Mouse (Mus musculus) hindbrain, embryonic 16.5 days (tissue): Measurements from ENCODE around the gene Krt14. TPM values are rescaled to one million over a fixed set of nuclear protein-coding genes. Genes with fewer than 3 reads are reported as not detected.
A peak's percentile ranks its signal among the peaks of the same experiment; 100 is the strongest.

Source experiments
- ATAC-seq: fragments of 200-750 bp; cut with Nextera tagmentation; 2 replicates; pipeline ENCODE4 v1.8.0; 2017; ENCODE audit warnings: moderate TSS enrichment, moderate library complexity
- H3K27ac ChIP-seq: fragments of 300-500 bp; sonication (generic); 2 replicates; pipeline ENCODE4 v1.5.1; 2014; ENCODE audit warnings: low read depth, mild to moderate bottlenecking, control low read depth, low read length, moderate library complexity
- H3K27me3 ChIP-seq: fragments of 300-500 bp; sonication (generic); replicated peaks from 2 replicates; pipeline ENCODE4 v1.6.1; 2014; ENCODE audit warnings: low read length; ENCODE audit not compliant: control insufficient read depth, insufficient read depth
- H3K36me3 ChIP-seq: fragments of 300-500 bp; sonication (generic); 2 replicates; pipeline ENCODE4 v1.6.1; 2014; ENCODE audit warnings: mild to moderate bottlenecking, low read length, moderate library complexity, mixed read lengths; ENCODE audit not compliant: control insufficient read depth, insufficient read depth
- H3K4me1 ChIP-seq: fragments of 300-500 bp; sonication (generic); 2 replicates; pipeline ENCODE4 v1.6.1; 2014; ENCODE audit warnings: low read depth, low read length; ENCODE audit not compliant: control insufficient read depth, insufficient read depth
- H3K4me2 ChIP-seq: fragments of 300-500 bp; sonication (generic); 2 replicates; pipeline ENCODE4 v1.6.1; 2014; ENCODE audit warnings: mild to moderate bottlenecking, low read length, control low read depth, moderate library complexity
- H3K4me3 ChIP-seq: fragments of 300-500 bp; sonication (generic); 2 replicates; pipeline ENCODE4 v1.5.1; 2014; ENCODE audit warnings: mild to moderate bottlenecking, low read length, control low read depth, moderate library complexity
- H3K9ac ChIP-seq: fragments of 300-500 bp; sonication (generic); 2 replicates; pipeline ENCODE4 v1.6.1; 2014; ENCODE audit warnings: low read depth, mild to moderate bottlenecking, control low read depth, low read length, moderate library complexity
- H3K9me3 ChIP-seq: fragments of 300-500 bp; sonication (generic); 2 replicates; pipeline ENCODE4 v1.6.1; 2014; ENCODE audit warnings: mild to moderate bottlenecking, low read length, moderate library complexity; ENCODE audit not compliant: control insufficient read depth
- WGBS: fragments of 180-500 bp; shearing (Covaris S2); extraction: QIAGEN DNeasy Blood & Tissue Kit; methylation state at CpG from one replicate; pipeline ENCODE4 v1.1.7; 2014; 5-methylcytosine and 5-hydroxymethylcytosine counted together
- polyA plus RNA-seq: library from polyadenylated mRNA; unstranded; fragments of >200 nt; fragmentation: Nextera tagmentation; extraction: Ambion mirVana; gene quantifications from 2 replicates; pipeline ENCODE4 v1.2.1, GENCODE M21; 2015

The Krt14 gene
- polyA plus RNA-seq, 1 experiment from 2014 or later: 0.55 TPM

DNA sequence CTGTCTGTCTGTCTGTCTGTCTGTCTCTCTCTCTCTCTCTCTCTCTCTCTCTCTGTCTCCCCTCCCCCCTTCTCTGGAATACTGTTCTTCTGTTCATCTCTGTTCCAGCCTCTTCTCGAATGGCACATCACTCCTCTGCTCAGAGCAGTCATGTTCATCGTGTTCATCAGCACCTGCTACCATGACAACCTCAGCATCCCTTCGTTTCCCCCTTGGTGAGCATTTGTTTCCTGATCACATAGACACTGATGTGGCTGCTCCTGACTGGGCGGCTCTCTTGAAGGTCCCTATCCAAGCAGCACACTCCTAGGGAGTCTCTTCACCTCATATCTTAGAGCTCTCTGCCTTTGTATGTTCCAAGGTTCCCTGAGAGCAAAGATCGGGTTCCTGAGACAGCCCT is 29.0 kb downstream of the Krt14 start:
- H3K27me3 ChIP-seq: no peaks in the 10 kb centered on the region
- H3K27ac ChIP-seq: no peak overlapping the region
- no peaks in the 10 kb centered on the region for H3K4me1 ChIP-seq
- no peak overlapping the region for H3K9ac ChIP-seq
- ATAC-seq: no peak
- no peaks in the 10 kb centered on the region for H3K36me3 ChIP-seq
- H3K4me3 ChIP-seq: no peak overlapping the region
- H3K9me3 ChIP-seq: no peaks in the 10 kb centered on the region
- no peak overlapping the region for H3K4me2 ChIP-seq
- 61% methylated on average over 5 of the region's 5 CpGs for WGBS

- WGBS: 73% methylated on average over 9 of the region's 9 CpGs
- H3K36me3 ChIP-seq: no peaks in the 10 kb centered on the region
- no peaks in the 10 kb centered on the region for H3K27me3 ChIP-seq
- H3K9me3 ChIP-seq: no peaks in the 10 kb centered on the region
- no peak overlapping the region for H3K27ac ChIP-seq
- no peak for ATAC-seq
- H3K4me3 ChIP-seq: no peak overlapping the region
- H3K4me2 ChIP-seq: no peak overlapping the region
- no peak overlapping the region for H3K9ac ChIP-seq
- no peaks in the 10 kb centered on the region for H3K4me1 ChIP-seq
Observed at GRCm38 (mm10) chr11:100176791-100177190, 30.6 kb downstream of the Krt14 start.

GRCm38 (mm10) chr11:100168765-100169762 is 38.3 kb downstream of the Krt14 start:
- Histone ChIP-seq H3K9me3 (no peaks in the 10 kb centered on the region), H3K4me2 (no peak overlapping the region), H3K27me3 (no peaks in the 10 kb centered on the region), H3K4me3 (no peak overlapping the region), H3K4me1 (no peaks in the 10 kb centered on the region), H3K36me3 (no peaks in the 10 kb centered on the region), H3K9ac (no peak overlapping the region), H3K27ac (no peak overlapping the region)
- ATAC-seq: peak; percentile 64; the same call in 1 of the 2 replicates
- 30% methylated on average over 14 of the region's 14 CpGs for WGBS

GRCm38 (mm10) chr11:100168071-100168470 is 39.3 kb downstream of the Krt14 start:
- Histone ChIP-seq H3K9me3 (no peaks in the 10 kb centered on the region), H3K9ac (no peak overlapping the region), H3K4me1 (no peaks in the 10 kb centered on the region), H3K4me2 (no peak overlapping the region), H3K4me3 (no peak overlapping the region), H3K27ac (no peak overlapping the region), H3K36me3 (no peaks in the 10 kb centered on the region), H3K27me3 (no peaks in the 10 kb centered on the region)
- 81% methylated on average over 8 of the region's 8 CpGs for WGBS
- no peak for ATAC-seq

DNA sequence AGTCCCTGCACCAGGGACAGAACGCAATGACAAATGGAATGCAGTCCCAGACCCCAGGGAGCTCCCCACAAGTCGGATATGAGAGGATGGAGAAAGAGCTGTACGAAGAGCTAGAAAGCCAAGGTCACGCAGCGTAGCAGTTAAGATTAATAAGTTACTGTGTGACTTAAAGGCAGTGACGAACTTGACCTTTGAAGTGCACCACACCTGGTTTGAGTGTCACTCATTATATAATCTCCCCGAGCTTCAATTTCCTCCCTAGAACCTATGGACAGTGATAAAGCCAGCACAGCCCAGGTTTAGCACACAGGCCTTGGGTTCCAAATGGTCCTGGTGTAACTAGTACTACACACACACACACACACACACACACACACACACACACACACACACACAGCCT is 43.0 kb downstream of the Krt14 start:
- no peak for ATAC-seq
- Histone ChIP-seq H3K27ac (no peak overlapping the region), H3K4me3 (no peak overlapping the region), H3K4me2 (no peak overlapping the region), H3K27me3 (no peaks in the 10 kb centered on the region), H3K9me3 (no peaks in the 10 kb centered on the region), H3K36me3 (no peaks in the 10 kb centered on the region), H3K9ac (no peak overlapping the region), H3K4me1 (no peaks in the 10 kb centered on the region)
- WGBS: 60% methylated on average over 7 of the region's 7 CpGs

DNA sequence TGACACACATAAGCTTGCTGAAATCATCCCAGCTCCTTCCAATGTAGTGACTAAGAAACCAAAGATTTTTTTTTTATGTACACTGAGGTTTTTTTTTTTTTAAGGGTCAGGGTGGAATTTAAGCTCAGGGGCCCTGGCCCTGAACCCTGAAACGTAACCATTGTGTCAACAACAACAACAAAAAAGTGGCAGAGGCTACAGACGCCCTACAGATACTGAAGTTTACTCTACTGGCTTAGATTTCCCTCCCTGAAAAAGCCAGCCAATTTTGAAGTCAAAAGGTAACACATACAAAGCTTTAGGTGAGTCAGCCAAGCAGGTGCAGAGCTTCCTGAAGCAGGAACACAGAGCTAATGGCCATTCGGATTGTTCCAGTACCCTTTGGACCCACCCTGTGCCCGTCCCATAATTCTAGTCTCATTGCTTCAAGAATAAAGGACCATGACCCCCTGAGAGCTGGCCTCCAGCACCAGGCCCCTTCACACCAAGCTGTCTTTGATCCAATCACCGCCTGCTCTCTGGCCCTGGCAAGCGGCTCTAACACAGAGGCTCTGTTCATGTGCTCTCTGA is 49.4 kb downstream of the Krt14 start:
- Histone ChIP-seq H3K36me3 (no peaks in the 10 kb centered on the region), H3K4me2 (no peak overlapping the region), H3K9me3 (no peaks in the 10 kb centered on the region), H3K27me3 (no peaks in the 10 kb centered on the region), H3K9ac (no peak overlapping the region), H3K27ac (no peak overlapping the region), H3K4me1 (no peaks in the 10 kb centered on the region), H3K4me3 (no peak overlapping the region)
- 75% methylated on average over 6 of the region's 6 CpGs for WGBS
- ATAC-seq: no peak

- Histone ChIP-seq H3K4me2 (no peak overlapping the region), H3K9me3 (no peaks in the 10 kb centered on the region), H3K27me3 (no peaks in the 10 kb centered on the region), H3K4me3 (no peak overlapping the region), H3K9ac (no peak overlapping the region), H3K27ac (no peak overlapping the region), H3K36me3 (no peaks in the 10 kb centered on the region), H3K4me1 (no peaks in the 10 kb centered on the region)
- ATAC-seq: no peak
- 86% methylated on average over 3 of the region's 3 CpGs for WGBS
Observed at GRCm38 (mm10) chr11:100157331-100157730, 50.0 kb downstream of the Krt14 start.

DNA sequence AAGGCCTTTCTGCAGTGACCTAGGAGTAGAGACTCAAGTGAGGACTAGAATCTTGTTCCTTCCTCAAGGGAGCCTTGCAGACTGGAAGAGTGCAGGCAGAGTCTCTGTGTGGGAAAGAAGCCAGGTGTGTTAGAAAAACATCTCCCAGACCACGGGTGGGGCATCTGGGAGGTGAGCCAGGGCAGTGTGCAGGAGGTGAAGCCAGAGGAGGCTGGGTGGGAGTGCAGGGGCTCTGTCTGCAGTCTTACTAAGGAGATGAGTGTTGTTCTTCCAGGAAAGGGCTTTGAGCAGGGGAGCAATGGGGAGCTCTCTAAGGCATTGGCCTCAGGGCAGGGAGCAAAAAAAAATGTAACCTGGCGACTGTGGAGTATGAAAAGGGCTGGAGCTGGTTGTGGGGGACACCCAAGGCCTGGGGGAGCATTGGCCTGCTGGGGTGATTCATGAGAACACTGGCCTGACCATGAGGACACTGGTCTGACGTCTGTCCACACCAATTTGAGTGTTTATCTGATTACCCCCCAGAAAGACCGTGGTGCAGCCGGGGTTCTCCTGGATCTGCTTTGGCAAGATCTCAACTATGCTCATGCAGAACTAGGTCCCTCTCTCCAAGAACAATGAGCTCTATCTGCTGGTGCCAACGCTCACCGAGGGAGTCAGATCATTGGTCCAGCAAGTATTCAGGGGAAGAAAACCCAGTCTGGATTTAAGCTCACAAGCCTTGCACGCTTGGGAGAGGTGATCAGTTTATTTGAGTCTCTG is 51.7 kb downstream of the Krt14 start:
- no peak overlapping the region for H3K27ac ChIP-seq
- H3K9me3 ChIP-seq: no peaks in the 10 kb centered on the region
- no peak overlapping the region for H3K4me3 ChIP-seq
- no peaks in the 10 kb centered on the region for H3K36me3 ChIP-seq
- ATAC-seq: no peak
- no peaks in the 10 kb centered on the region for H3K4me1 ChIP-seq
- no peaks in the 10 kb centered on the region for H3K27me3 ChIP-seq
- H3K4me2 ChIP-seq: no peak overlapping the region
- no peak overlapping the region for H3K9ac ChIP-seq
- WGBS: 65% methylated on average over 8 of the region's 8 CpGs
